Mouse (Mus musculus) mesoderm, embryonic 11.5 days (tissue): Measurements from ENCODE around the gene Stat4.

Experiments
- DNase-seq: peaks from one replicate; pipeline ENCODE4 v3.0.0-alpha.2; 2012; ENCODE audit warnings: low read depth, low spot score

The Stat4 gene

GRCm38 (mm10) chr1:52143596-52144156 is 156.7 kb downstream of the Stat4 start:
- no peak for DNase-seq

GRCm38 (mm10) chr1:52144907-52145306 is 158.0 kb downstream of the Stat4 start:
- no peak for DNase-seq

GRCm38 (mm10) chr1:52146214-52146970 is 159.4 kb downstream of the Stat4 start:
- peak; percentile 73 for DNase-seq

- DNase-seq: no peak
Measured at GRCm38 (mm10) chr1:52147431-52147830, 160.5 kb downstream of the Stat4 start.

GRCm38 (mm10) chr1:52148178-52148577 is 161.2 kb downstream of the Stat4 start:
- DNase-seq: no peak

GRCm38 (mm10) chr1:52148696-52149095 is 161.7 kb downstream of the Stat4 start:
- no peak for DNase-seq

GRCm38 (mm10) chr1:52149934-52150346 is 163.0 kb downstream of the Stat4 start:
- DNase-seq: peak; percentile 38

- no peak for DNase-seq
Measured at GRCm38 (mm10) chr1:52150676-52151075, 163.7 kb downstream of the Stat4 start.

GRCm38 (mm10) chr1:52151166-52151565 is 164.2 kb downstream of the Stat4 start:
- DNase-seq: no peak

- DNase-seq: no peak
Measured at GRCm38 (mm10) chr1:52152369-52152768, 165.4 kb downstream of the Stat4 start.

- DNase-seq: no peak
Measured at GRCm38 (mm10) chr1:52152936-52153335, 166.0 kb downstream of the Stat4 start.

GRCm38 (mm10) chr1:52154890-52155289 is 167.9 kb downstream of the Stat4 start:
- DNase-seq: no peak

GRCm38 (mm10) chr1:52156351-52156750 is 169.4 kb downstream of the Stat4 start:
- DNase-seq: no peak
